Mouse (Mus musculus) olfactory bulb, adult 2 months (tissue): ENCODE measurements around the gene Mycn.

Experiments
- CTCF ChIP-seq: fragments of 200-500 bp; IDR thresholded peaks from 2 replicates; pipeline ENCODE4 v1.5.1; 2012; ENCODE audit warnings: low read depth, mild to moderate bottlenecking, low read length, moderate library complexity; ENCODE audit not compliant: insufficient read depth
- POLR2A ChIP-seq: fragments of 200-500 bp; IDR thresholded peaks from 2 replicates; pipeline ENCODE4 v1.6.1; 2012; ENCODE audit warnings: mild to moderate bottlenecking, low read depth, low read length, moderate library complexity; ENCODE audit not compliant: insufficient read depth

- no peak for TF ChIP-seq CTCF
- no peak for TF ChIP-seq POLR2A
Observed at GRCm38 (mm10) chr12:12940466-12941128, 1.1 kb downstream of the Mycn start.
